Mouse (Mus musculus) kidney, postnatal 0 days (tissue): Measurements from ENCODE around the gene Hmox1. TPM values are rescaled to one million over a fixed set of nuclear protein-coding genes. Genes with fewer than 3 reads are reported as not detected.

Source experiments
- ATAC-seq: fragments of 200-750 bp; cut with Nextera tagmentation; replicated peaks from 2 replicates; pipeline ENCODE4 v1.8.0; 2017; ENCODE audit warnings: low read depth, moderate number of reproducible peaks, moderate TSS enrichment, moderate library complexity; ENCODE audit not compliant: low FRiP score
- DNase-seq: peaks from one replicate; pipeline ENCODE4 v3.0.0-alpha.2; 2016; ENCODE audit warnings: low spot score
- H3K27ac ChIP-seq: fragments of 300-500 bp; sonication (generic); 2 replicates; pipeline ENCODE4 v1.5.1; 2014; ENCODE audit warnings: mild to moderate bottlenecking
- H3K27me3 ChIP-seq: fragments of 300-500 bp; sonication (generic); 2 replicates; pipeline ENCODE4 v1.6.1; 2014; ENCODE audit warnings: low read length, mixed read lengths; ENCODE audit not compliant: insufficient read depth
- H3K36me3 ChIP-seq: fragments of 300-500 bp; sonication (generic); 2 replicates; pipeline ENCODE4 v1.6.1; 2014; ENCODE audit warnings: low read length, mixed read lengths; ENCODE audit not compliant: insufficient read depth
- H3K4me1 ChIP-seq: fragments of 300-500 bp; sonication (generic); replicated peaks from 2 replicates; pipeline ENCODE4 v1.6.1; 2014; ENCODE audit warnings: antibody characterized with exemption, low read length, mixed read lengths; ENCODE audit not compliant: insufficient read depth
- H3K4me2 ChIP-seq: fragments of 300-500 bp; sonication (generic); 2 replicates; pipeline ENCODE4 v1.6.1; 2014; ENCODE audit warnings: mild to moderate bottlenecking, low read length, moderate library complexity, mixed read lengths
- H3K4me3 ChIP-seq: fragments of 300-500 bp; sonication (generic); replicated peaks from 2 replicates; pipeline ENCODE4 v1.5.1; 2014; ENCODE audit warnings: low read depth, low read length
- H3K9ac ChIP-seq: fragments of 300-500 bp; sonication (generic); 2 replicates; pipeline ENCODE4 v1.6.1; 2014; ENCODE audit warnings: low read depth, low read length
- H3K9me3 ChIP-seq: fragments of 300-500 bp; sonication (generic); replicated peaks from 2 replicates; pipeline ENCODE4 v1.6.1; 2016; ENCODE audit warnings: low read length, inconsistent platforms, mixed read lengths
- CTCF ChIP-seq: IDR thresholded peaks from 2 replicates; pipeline ENCODE4 v1.5.1; 2016; ENCODE audit warnings: antibody characterized with exemption, low read depth, mild to moderate bottlenecking, moderate library complexity
- WGBS: fragments of 180-500 bp; shearing (Covaris S2); extraction: QIAGEN DNeasy Blood & Tissue Kit; methylation state at CpG from one replicate; pipeline ENCODE4 v1.1.7; 2014; 5-methylcytosine and 5-hydroxymethylcytosine counted together
- polyA plus RNA-seq: library from polyadenylated mRNA; unstranded; fragments of >200 nt; fragmentation: Nextera tagmentation; extraction: Ambion mirVana; gene quantifications from 2 replicates; pipeline ENCODE4 v1.2.1, GENCODE M21; 2015

Hmox1 gene
- polyA plus RNA-seq, 1 experiment from 2014 or later: 39.9 TPM

DNA sequence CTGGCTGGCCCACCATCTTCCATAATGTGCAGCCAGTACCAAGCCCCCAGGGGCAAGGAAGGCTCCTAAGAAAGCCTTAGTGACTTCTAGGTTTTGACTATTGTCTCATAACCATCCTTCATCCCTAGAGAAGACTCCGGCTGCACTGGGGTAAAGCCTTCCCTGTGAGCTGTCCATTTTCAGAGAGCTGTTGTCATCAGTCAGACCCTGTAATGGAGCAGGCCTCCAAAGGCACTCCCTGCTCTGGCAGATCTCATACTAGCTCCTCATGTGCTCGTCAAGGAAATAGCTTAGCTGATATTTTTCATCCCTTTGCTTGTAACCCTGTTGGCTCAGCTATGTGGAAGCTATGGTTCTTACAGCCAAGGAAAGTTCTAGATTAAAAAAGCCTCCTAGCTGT lies 32.6 kb upstream of the Hmox1 start:
- no peaks in the 10 kb centered on the region for H3K9me3 ChIP-seq
- H3K4me2 ChIP-seq: no peak overlapping the region
- H3K27ac ChIP-seq: no peak overlapping the region
- H3K27me3 ChIP-seq: no peaks in the 10 kb centered on the region
- no peak for TF ChIP-seq CTCF
- H3K36me3 ChIP-seq: 0 out of 2 replicates have a peak, but pooled peaks cover 11% of the 10 kb centered on the region
- ATAC-seq (no peak), DNase-seq (no peak)
- 89% methylated on average over 2 of the region's 2 CpGs for WGBS
- no peak overlapping the region for H3K9ac ChIP-seq
- H3K4me3 ChIP-seq: no peak overlapping the region
- no peaks in the 10 kb centered on the region for H3K4me1 ChIP-seq

- WGBS: 76% methylated on average over 3 of the region's 3 CpGs
- Histone ChIP-seq H3K9me3 (no peaks in the 10 kb centered on the region), H3K4me3 (no peak overlapping the region), H3K27me3 (no peaks in the 10 kb centered on the region), H3K27ac (no peak overlapping the region), H3K4me2 (no peak overlapping the region), H3K9ac (no peak overlapping the region), H3K4me1 (no peaks in the 10 kb centered on the region), H3K36me3 (0 out of 2 replicates have a peak, but pooled peaks cover 11% of the 10 kb centered on the region)
- ATAC-seq: no peak
- DNase-seq: no peak
- no peak for TF ChIP-seq CTCF
Observed at GRCm38 (mm10) chr8:75063290-75063689, 30.1 kb upstream of the Hmox1 start.

DNA sequence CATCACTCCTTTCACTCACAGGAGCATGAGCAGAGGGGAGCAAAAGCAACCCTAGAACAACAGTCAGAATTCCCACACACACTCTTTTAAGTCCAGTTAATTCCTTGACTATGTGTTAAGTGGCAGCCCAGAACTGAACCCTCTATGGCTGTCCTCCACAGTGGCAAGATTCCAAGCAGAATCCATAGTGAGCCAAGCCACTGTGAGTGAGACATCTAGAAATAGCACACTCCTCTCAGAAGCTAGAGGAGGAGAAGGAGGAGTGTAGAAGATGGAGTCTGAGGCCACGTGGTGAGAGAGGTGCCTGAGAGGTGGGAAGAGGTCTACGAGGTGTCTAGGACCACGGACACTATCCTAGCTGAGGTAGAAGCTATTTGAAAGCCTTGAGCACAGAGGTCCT lies 28.6 kb upstream of the Hmox1 start:
- no peaks in the 10 kb centered on the region for H3K4me1 ChIP-seq
- DNase-seq: no peak
- TF ChIP-seq CTCF: no peak

GRCm38 (mm10) chr8:75067287-75067686 lies 26.1 kb upstream of the Hmox1 start:
- Histone ChIP-seq H3K9ac (no peak overlapping the region), H3K9me3 (no peaks in the 10 kb centered on the region), H3K27ac (no peak overlapping the region), H3K36me3 (0 out of 2 replicates have a peak, but pooled peaks cover 5% of the 10 kb centered on the region), H3K4me1 (no peaks in the 10 kb centered on the region), H3K4me3 (no peak overlapping the region), H3K4me2 (no peak overlapping the region), H3K27me3 (no peaks in the 10 kb centered on the region)
- WGBS: 75% methylated on average over 6 of the region's 6 CpGs
- no peak for TF ChIP-seq CTCF
- ATAC-seq (no peak), DNase-seq (no peak)

More for the DNA sequence above, 28.6 kb upstream of the Hmox1 start:
- H3K4me2 ChIP-seq: no peak overlapping the region
- H3K27ac ChIP-seq: no peak overlapping the region
- H3K4me3 ChIP-seq: no peak overlapping the region
- 73% methylated on average over 3 of the region's 3 CpGs for WGBS
- no peaks in the 10 kb centered on the region for H3K27me3 ChIP-seq
- H3K9ac ChIP-seq: no peak overlapping the region
- no peak for ATAC-seq
- H3K36me3 ChIP-seq: 0 out of 2 replicates have a peak, but pooled peaks cover 11% of the 10 kb centered on the region
- no peaks in the 10 kb centered on the region for H3K9me3 ChIP-seq

DNA sequence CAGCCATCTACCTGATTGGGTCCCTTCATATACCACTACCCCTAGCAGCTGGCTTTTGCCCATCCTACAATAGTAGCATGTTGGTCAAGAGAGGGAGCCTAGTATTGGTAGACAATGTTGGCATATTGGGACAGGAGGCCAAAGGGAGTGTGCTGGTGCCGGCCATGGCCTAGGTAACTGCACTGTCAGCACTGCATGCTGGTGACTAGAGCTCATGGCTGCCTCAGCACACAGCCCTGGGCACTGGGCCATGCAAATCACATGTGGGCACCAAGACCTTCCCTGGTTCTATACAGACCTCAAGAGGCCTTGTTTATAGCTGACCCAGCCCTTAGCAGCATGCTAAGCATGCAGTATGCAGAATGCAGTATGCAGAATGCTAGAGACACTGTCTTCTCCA lies 23.1 kb upstream of the Hmox1 start:
- ATAC-seq (peak; percentile 18; the same call in 1 of the 2 replicates), DNase-seq (no peak)
- H3K4me2 ChIP-seq: no peak overlapping the region

GRCm38 (mm10) chr8:75071627-75072346 lies 21.6 kb upstream of the Hmox1 start:
- H3K9me3 ChIP-seq: no peaks in the 10 kb centered on the region
- H3K9ac ChIP-seq: no peak overlapping the region
- H3K4me1 ChIP-seq: no peaks in the 10 kb centered on the region
- DNase-seq (peak; percentile 89), ATAC-seq (peak; percentile 77)
- 19% methylated on average over 4 of the region's 4 CpGs for whole genome bisulfite sequencing
- H3K4me3 ChIP-seq: no peak overlapping the region
- no peaks in the 10 kb centered on the region for H3K27me3 ChIP-seq
- H3K27ac ChIP-seq: no peak overlapping the region
- peak; percentile 95 for TF ChIP-seq CTCF
- no peak overlapping the region for H3K4me2 ChIP-seq
- no peaks in the 10 kb centered on the region for H3K36me3 ChIP-seq

More for the DNA sequence above, 23.1 kb upstream of the Hmox1 start:
- Histone ChIP-seq H3K27ac (no peak overlapping the region), H3K9ac (no peak overlapping the region), H3K27me3 (no peaks in the 10 kb centered on the region), H3K9me3 (no peaks in the 10 kb centered on the region), H3K4me3 (no peak overlapping the region), H3K4me1 (no peaks in the 10 kb centered on the region), H3K36me3 (0 out of 2 replicates have a peak, but pooled peaks cover under 1% of the 10 kb centered on the region)
- no peak for TF ChIP-seq CTCF
- 79% methylated on average over 1 of the region's 1 CpGs for WGBS

DNA sequence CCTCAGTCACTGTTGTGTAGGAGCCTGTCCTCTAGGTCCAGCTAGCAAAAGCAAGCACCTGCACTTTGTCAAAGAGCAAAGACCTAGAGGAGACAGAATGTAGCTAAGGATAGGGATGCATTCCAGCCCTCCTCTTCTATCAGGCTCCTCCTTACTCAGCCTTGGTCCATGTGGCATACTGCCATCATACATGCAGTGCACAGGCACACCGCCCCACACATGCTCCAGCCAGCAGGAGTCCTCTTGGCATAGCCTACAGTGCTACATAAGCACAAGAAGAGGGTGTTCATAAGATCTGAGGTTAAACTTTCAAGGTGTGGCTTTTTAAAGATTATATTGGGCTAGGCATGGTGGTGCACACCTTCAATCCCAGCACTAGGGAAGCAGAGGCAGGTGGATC lies 18.5 kb upstream of the Hmox1 start:
- no peak overlapping the region for H3K4me3 ChIP-seq
- DNase-seq (no peak), ATAC-seq (no peak)
- H3K27ac ChIP-seq: no peak overlapping the region
- H3K4me2 ChIP-seq: no peak overlapping the region
- H3K4me1 ChIP-seq: no peaks in the 10 kb centered on the region
- H3K27me3 ChIP-seq: no peaks in the 10 kb centered on the region
- H3K9me3 ChIP-seq: no peaks in the 10 kb centered on the region
- TF ChIP-seq CTCF: no peak
- H3K36me3 ChIP-seq: no peaks in the 10 kb centered on the region
- no peak overlapping the region for H3K9ac ChIP-seq
- 83% methylated on average over 1 of the region's 1 CpGs for WGBS
